Mouse (Mus musculus): ENCODE measurements around the gene Olfr250. TPM values are rescaled to one million over a fixed set of nuclear protein-coding genes. Genes with fewer than 3 reads are reported as not detected.
"Not testable (repeated sequence)": the region's sequence is repeated elsewhere in the genome, so short reads cannot be mapped to it uniquely, and the experiment has no call there.

The Olfr250 gene
- not detected for total RNA-seq (2021)
- long read RNA-seq, experiment 1: 0 reads
- long read RNA-seq, experiment 2: 0 reads

DNA sequence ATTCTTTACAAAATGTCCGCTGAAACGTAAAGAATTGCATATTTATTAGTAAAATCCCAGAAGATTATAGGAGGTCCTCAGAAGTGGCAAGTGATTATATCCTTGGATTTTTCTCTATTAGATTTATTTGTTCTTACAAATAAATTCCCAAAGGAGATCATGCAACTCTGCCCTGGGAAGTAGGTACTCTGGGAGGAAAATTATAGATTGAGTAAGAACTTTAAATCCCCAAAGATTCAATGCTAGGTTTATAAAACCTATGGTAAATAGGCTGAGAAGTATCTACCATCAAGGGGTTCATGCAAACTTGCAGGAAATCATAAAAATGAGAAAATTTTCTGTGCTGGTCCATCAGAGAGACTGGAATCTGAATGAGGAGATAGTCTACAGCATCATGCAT is at the start of gene Olfr250:
Gene Olfr250 (plus strand): TSS at position 301 of the 400 bp plus-strand sequence.
- DNase-seq: no peak

- DNase-seq: no peak
Measured at GRCm38 (mm10) chr9:38328760-38329159, 37.9 kb upstream of the Olfr250 start, which contains the start of gene Olfr25. TSS of gene Olfr25 (plus strand) at chr9:38329060.

- no peak for DNase-seq
Measured at GRCm38 (mm10) chr9:38348111-38348510, 18.6 kb upstream of the Olfr250 start, which contains the start of gene Olfr898. TSS of gene Olfr898 (plus strand) at chr9:38348411.

- no peak for DNase-seq
Measured at GRCm38 (mm10) chr9:38376786-38377185, 10.1 kb downstream of the Olfr250 start, which contains the start of gene Olfr251. TSS of gene Olfr251 (plus strand) at chr9:38377086.

- DNase-seq: no peak
Measured at GRCm38 (mm10) chr9:38401398-38401797, 34.7 kb downstream of the Olfr250 start, which contains the start of gene Olfr147. TSS of gene Olfr147 (plus strand) at chr9:38401698.

DNA sequence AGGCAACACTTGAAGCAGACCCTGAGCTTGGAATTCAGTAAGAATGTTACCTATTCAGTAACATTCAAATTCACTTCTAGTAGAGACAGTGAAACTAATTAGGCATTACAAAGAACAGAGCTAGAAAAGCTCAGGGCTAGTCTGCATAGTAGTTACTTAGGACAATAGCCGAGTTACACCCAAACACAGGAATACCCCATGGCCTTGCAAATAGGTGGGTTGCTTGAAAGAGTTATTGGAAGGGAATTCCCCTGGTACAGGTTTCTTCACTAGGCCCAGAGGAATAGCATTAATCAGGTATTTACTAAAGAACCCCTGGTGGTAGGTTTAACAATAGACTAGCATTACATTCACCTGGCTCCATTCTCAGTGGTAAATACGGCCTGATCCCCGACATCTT is 40.8 kb downstream of the Olfr250 start:
- DNase-seq: not testable (repeated sequence)

GRCm38 (mm10) chr9:38413502-38413901 is 46.8 kb downstream of the Olfr250 start:
- not testable (repeated sequence) for DNase-seq

Other genes starting within 250 kb of the Olfr250 start
- gene Olfr890, start 224.4 kb upstream of the Olfr250 start, total RNA-seq (2021): not detected
- not detected for gene Olfr891, start 186.1 kb upstream of the Olfr250 start, total RNA-seq (2021)
- gene Olfr893, start 158.5 kb upstream of the Olfr250 start, total RNA-seq (2021): not detected
- gene Olfr894, start 148.8 kb upstream of the Olfr250 start, total RNA-seq (2021): not detected
- not detected for gene Olfr143, start 114.1 kb upstream of the Olfr250 start, total RNA-seq (2021)
- gene Olfr895, start 99.0 kb upstream of the Olfr250 start, total RNA-seq (2021): not detected
- not detected for gene Olfr896-ps1, start 75.8 kb upstream of the Olfr250 start, total RNA-seq (2021)
- not detected for gene Olfr25, start 37.8 kb upstream of the Olfr250 start, total RNA-seq (2021)
- not detected for gene Olfr898, start 18.5 kb upstream of the Olfr250 start, total RNA-seq (2021)
- not detected for gene Olfr251, start 10.2 kb downstream of the Olfr250 start, total RNA-seq (2021)
- not detected for gene Olfr147, start 34.8 kb downstream of the Olfr250 start, total RNA-seq (2021)
- gene Olfr901, start 62.6 kb downstream of the Olfr250 start, total RNA-seq (2021): not detected
- not detected for gene Olfr902, start 80.8 kb downstream of the Olfr250 start, total RNA-seq (2021)
- gene Olfr904, start 96.2 kb downstream of the Olfr250 start, total RNA-seq (2021): not detected
- gene Olfr905, start 104.2 kb downstream of the Olfr250 start, total RNA-seq (2021): not detected
- gene Olfr906, start 120.2 kb downstream of the Olfr250 start, total RNA-seq (2021): not detected
- gene Olfr907, start 128.9 kb downstream of the Olfr250 start, total RNA-seq (2021): not detected
- not detected for gene Olfr911-ps1, start 154.7 kb downstream of the Olfr250 start, total RNA-seq (2021)
- gene Olfr910, start 171.0 kb downstream of the Olfr250 start, total RNA-seq (2021): not detected
- not detected for gene Olfr912, start 213.3 kb downstream of the Olfr250 start, total RNA-seq (2021)
- gene Olfr913, start 225.9 kb downstream of the Olfr250 start, total RNA-seq (2021): not detected
- not detected for gene Olfr914, start 238.2 kb downstream of the Olfr250 start, total RNA-seq (2021)